Mouse (Mus musculus): ENCODE data around the gene Laptm4a. TPM values are rescaled to one million over a fixed set of nuclear protein-coding genes. Genes with fewer than 3 reads are reported as not detected.
A peak's percentile ranks its signal among the peaks of the same experiment; 100 is the strongest.
"Not testable (repeated sequence)": the region's sequence is repeated elsewhere in the genome, so short reads cannot be mapped to it uniquely, and the experiment has no call there.

The Laptm4a gene
- total RNA-seq, 2 experiments from 2014 or later = 58.5 to 99.7 TPM

- no peak for ATAC-seq (replicated peaks; ENCODE audit: poor library complexity, severe bottlenecking)
These were observed 19.5 kb upstream of the Laptm4a start for GRCm38 (mm10) chr12:8901934-8902333.

- ATAC-seq (replicated peaks; ENCODE audit: poor library complexity, severe bottlenecking) = no peak
These were observed 19.0 kb upstream of the Laptm4a start for GRCm38 (mm10) chr12:8902479-8902878.

- no peak for ATAC-seq (replicated peaks; ENCODE audit: poor library complexity, severe bottlenecking)
These were observed 8.4 kb upstream of the Laptm4a start for GRCm38 (mm10) chr12:8912860-8913685.

GRCm38 (mm10) chr12:8913701-8914340, 7.6 kb upstream of the Laptm4a start:
- ATAC-seq (replicated peaks; ENCODE audit: poor library complexity, severe bottlenecking) = no peak

GRCm38 (mm10) chr12:8916378-8916777, 5.1 kb upstream of the Laptm4a start:
- no peak for ATAC-seq (replicated peaks; ENCODE audit: poor library complexity, severe bottlenecking)

- no peak for ATAC-seq (replicated peaks; ENCODE audit: poor library complexity, severe bottlenecking)
These were observed 2.2 kb upstream of the Laptm4a start for GRCm38 (mm10) chr12:8919231-8919630.

- ATAC-seq (replicated peaks; ENCODE audit: poor library complexity, severe bottlenecking) = no peak
These were observed 469 bp upstream of the Laptm4a start for GRCm38 (mm10) chr12:8920996-8921393.

GRCm38 (mm10) chr12:8922369-8923124, 1.1 kb downstream of the Laptm4a start:
- ATAC-seq (replicated peaks; ENCODE audit: poor library complexity, severe bottlenecking) = peak; percentile 30; the same call in 1 of the 2 replicates

GRCm38 (mm10) chr12:8923125-8923410, 1.6 kb downstream of the Laptm4a start:
- no peak; the same call in 1 of the 2 replicates for ATAC-seq (replicated peaks; ENCODE audit: poor library complexity, severe bottlenecking)

GRCm38 (mm10) chr12:8923603-8924002, 2.1 kb downstream of the Laptm4a start:
- ATAC-seq (replicated peaks; ENCODE audit: poor library complexity, severe bottlenecking) = no peak

- peak; percentile 85 for ATAC-seq (replicated peaks; ENCODE audit: poor library complexity, severe bottlenecking)
These were observed 6.2 kb downstream of the Laptm4a start for GRCm38 (mm10) chr12:8927652-8928051.

- no peak for ATAC-seq (replicated peaks; ENCODE audit: poor library complexity, severe bottlenecking)
These were observed 7.3 kb downstream of the Laptm4a start for GRCm38 (mm10) chr12:8928766-8929165.

- ATAC-seq (replicated peaks; ENCODE audit: poor library complexity, severe bottlenecking) = no peak
These were observed 9.6 kb downstream of the Laptm4a start for GRCm38 (mm10) chr12:8931083-8931482.

- ATAC-seq (replicated peaks; ENCODE audit: poor library complexity, severe bottlenecking) = no peak
These were observed 13.9 kb downstream of the Laptm4a start for GRCm38 (mm10) chr12:8935349-8935748.

GRCm38 (mm10) chr12:8936210-8936609, 14.7 kb downstream of the Laptm4a start:
- not testable (repeated sequence) for ATAC-seq (replicated peaks; ENCODE audit: poor library complexity, severe bottlenecking)

GRCm38 (mm10) chr12:8939490-8939889, 18.0 kb downstream of the Laptm4a start:
- no peak for ATAC-seq (replicated peaks; ENCODE audit: poor library complexity, severe bottlenecking)

- no peak for ATAC-seq (replicated peaks; ENCODE audit: poor library complexity, severe bottlenecking)
These were observed 18.8 kb downstream of the Laptm4a start for GRCm38 (mm10) chr12:8940011-8941005.

- ATAC-seq (replicated peaks; ENCODE audit: poor library complexity, severe bottlenecking) = no peak
These were observed 19.7 kb downstream of the Laptm4a start for GRCm38 (mm10) chr12:8941131-8941615.

GRCm38 (mm10) chr12:8941699-8942392, 20.4 kb downstream of the Laptm4a start:
- peak; percentile 80 for ATAC-seq (replicated peaks; ENCODE audit: poor library complexity, severe bottlenecking)
